Comparison of ENCODE assay signal across 33 mouse cellular contexts in genomic region chr9:72988706-72989105, GRCm38 (mm10). TPM values are rescaled to one million over a fixed set of nuclear protein-coding genes. Genes with fewer than 3 reads are reported as not detected.
"Had no signal": no experiment of that assay in that cellular context is flagged by ENCODE, and none has a peak within 500 bp of the region (broad histone marks: within the 10 kb centered on the region; RNA-seq: fewer than 3 reads in every experiment).

No protein-coding gene starts in this region.

- H3K4me2 ChIP-seq: heart, embryonic 12.5 days; hindbrain, embryonic 12.5 days; hindbrain, embryonic 14.5 days; intestine, embryonic 15.5 days; limb, embryonic 12.5 days; liver, embryonic 11.5 days; liver, embryonic 13.5 days; liver, embryonic 15.5 days had no signal

- ATAC-seq: forebrain, embryonic 16.5 days; hindbrain, embryonic 16.5 days; inflammation-experienced regulatory T-cells, adult 6 months; intestine, embryonic 15.5 days; intestine, postnatal 0 days; liver, postnatal 0 days had no signal

- DNase-seq: gastrocnemius, postnatal 14 days; heart, adult 18-20 months; heart, postnatal 10 days; heart, postnatal 4 days; liver, embryonic 13.5 days; liver, postnatal 0 days; lung, adult 2 months had no signal

- H3K9ac ChIP-seq: heart, embryonic 12.5 days; hindbrain, embryonic 12.5 days; hindbrain, embryonic 14.5 days; intestine, embryonic 15.5 days; limb, embryonic 12.5 days; liver, embryonic 13.5 days; liver, embryonic 15.5 days; liver, postnatal 0 days had no signal

- H3K9me3 ChIP-seq: heart, embryonic 10.5 days; heart, embryonic 12.5 days; hindbrain, embryonic 10.5 days; hindbrain, embryonic 12.5 days; intestine, embryonic 15.5 days; limb, embryonic 10.5 days; limb, embryonic 12.5 days; liver, embryonic 13.5 days; liver, embryonic 15.5 days had no signal

- H3K4me3 ChIP-seq: heart, embryonic 10.5 days; heart, embryonic 12.5 days; hindbrain, embryonic 10.5 days; hindbrain, embryonic 12.5 days; intestine, embryonic 15.5 days; layer of hippocampus, adult 2 months; left cerebral cortex, adult 2 months; limb, embryonic 10.5 days; limb, embryonic 12.5 days; liver, embryonic 13.5 days; liver, embryonic 15.5 days had no signal

- H3K36me3 ChIP-seq: heart, embryonic 10.5 days; heart, embryonic 12.5 days; hindbrain, embryonic 10.5 days; hindbrain, embryonic 12.5 days; intestine, embryonic 15.5 days; limb, embryonic 10.5 days; limb, embryonic 12.5 days; liver, embryonic 13.5 days; liver, embryonic 15.5 days had no signal

- H3K27ac ChIP-seq: heart, embryonic 10.5 days; hindbrain, embryonic 10.5 days; hindbrain, embryonic 12.5 days; hindbrain, embryonic 14.5 days; intestine, embryonic 15.5 days; kidney, postnatal 0 days; left cerebral cortex, adult 2 months; limb, embryonic 10.5 days; limb, embryonic 12.5 days; liver, embryonic 13.5 days; liver, embryonic 15.5 days had no signal

- H3K27me3 ChIP-seq: heart, embryonic 12.5 days; hindbrain, embryonic 12.5 days; intestine, embryonic 15.5 days; liver, embryonic 13.5 days had no signal

RNA-seq across cellular contexts. Expression of gene Gm44503, which starts 30.1 kb away (rescaled TPM):
- total RNA-seq: gastrocnemius, adult 8-10 months; gastrocnemius, postnatal 14 days; gastrocnemius, postnatal 4 days; heart, adult 18-20 months; heart, adult 8-10 months; heart, postnatal 10 days; heart, postnatal 4 days; layer of hippocampus, adult 2 months; layer of hippocampus, postnatal 10 days; left cerebral cortex, adult 2 months; left cerebral cortex, postnatal 36 days had no signal
- polyA plus RNA-seq: forebrain, embryonic 16.5 days; frontal cortex, adult 2 months; heart, embryonic 10.5 days; heart, embryonic 12.5 days; heart, embryonic 14.5 days; heart, embryonic 16.5 days; hindbrain, embryonic 10.5 days; hindbrain, embryonic 12.5 days; hindbrain, embryonic 16.5 days; inflammation-experienced regulatory T-cells, adult 6 months; intestine, embryonic 15.5 days; intestine, postnatal 0 days; kidney, postnatal 0 days; limb, embryonic 10.5 days; limb, embryonic 12.5 days; limb, embryonic 14.5 days; liver, embryonic 11.5 days; liver, embryonic 13.5 days; liver, embryonic 15.5 days; liver, postnatal 0 days; lung, adult 2 months had no signal
